Mouse (Mus musculus): ENCODE data around the gene Col13a1. TPM values are rescaled to one million over a fixed set of nuclear protein-coding genes. Genes with fewer than 3 reads are reported as not detected.

Gene Col13a1
- polyA plus RNA-seq, 1 experiment = 0.43 TPM

- Histone ChIP-seq H3K4me1 (ENCODE audit: control insufficient read depth, insufficient read depth, low read length) (no peaks in the 10 kb centered on the region), H3K4me3 (ENCODE audit: control insufficient read depth, low read depth, low read length) (no peak overlapping the region), H3K27ac (ENCODE audit: control insufficient read depth, insufficient read depth, low read depth, low read length) (no peak overlapping the region), H3K36me3 (ENCODE audit: control insufficient read depth, insufficient read depth, low read length) (no peaks in the 10 kb centered on the region), H3K27me3 (ENCODE audit: control insufficient read depth, insufficient read depth, low read length) (no peaks in the 10 kb centered on the region)
- TF ChIP-seq CTCF (IDR thresholded peaks at IDR 0.05; ENCODE audit: control insufficient read depth, insufficient read depth, insufficient replicate concordance, low read depth, low read length) (no peak), POLR2A (IDR thresholded peaks at IDR 0.05; ENCODE audit: control insufficient read depth, low read depth, low read length) (no peak)
Measured at GRCm38 (mm10) chr10:61898116-61898515, 80.8 kb downstream of the Col13a1 start.

GRCm38 (mm10) chr10:61894564-61894963, 84.3 kb downstream of the Col13a1 start:
- no peaks in the 10 kb centered on the region for H3K4me1 ChIP-seq (ENCODE audit: control insufficient read depth, insufficient read depth, low read length)

GRCm38 (mm10) chr10:61891138-61891537, 87.8 kb downstream of the Col13a1 start:
- TF ChIP-seq CTCF (IDR thresholded peaks at IDR 0.05; ENCODE audit: control insufficient read depth, insufficient read depth, insufficient replicate concordance, low read depth, low read length) (no peak), POLR2A (IDR thresholded peaks at IDR 0.05; ENCODE audit: control insufficient read depth, low read depth, low read length) (no peak)
- H3K4me3 ChIP-seq (ENCODE audit: control insufficient read depth, low read depth, low read length) = no peak overlapping the region

More at GRCm38 (mm10) chr10:61894564-61894963, 84.3 kb downstream of the Col13a1 start:
- no peaks in the 10 kb centered on the region for H3K27me3 ChIP-seq (ENCODE audit: control insufficient read depth, insufficient read depth, low read length)
- H3K36me3 ChIP-seq (ENCODE audit: control insufficient read depth, insufficient read depth, low read length) = no peaks in the 10 kb centered on the region
- TF ChIP-seq CTCF (IDR thresholded peaks at IDR 0.05; ENCODE audit: control insufficient read depth, insufficient read depth, insufficient replicate concordance, low read depth, low read length) (no peak), POLR2A (IDR thresholded peaks at IDR 0.05; ENCODE audit: control insufficient read depth, low read depth, low read length) (no peak)
- H3K27ac ChIP-seq (ENCODE audit: control insufficient read depth, insufficient read depth, low read depth, low read length) = no peak overlapping the region
- H3K4me3 ChIP-seq (ENCODE audit: control insufficient read depth, low read depth, low read length) = no peak overlapping the region

GRCm38 (mm10) chr10:61890294-61890693, 88.6 kb downstream of the Col13a1 start:
- Histone ChIP-seq H3K4me1 (ENCODE audit: control insufficient read depth, insufficient read depth, low read length) (no peaks in the 10 kb centered on the region), H3K4me3 (ENCODE audit: control insufficient read depth, low read depth, low read length) (no peak overlapping the region), H3K27ac (ENCODE audit: control insufficient read depth, insufficient read depth, low read depth, low read length) (no peak overlapping the region), H3K36me3 (ENCODE audit: control insufficient read depth, insufficient read depth, low read length) (no peaks in the 10 kb centered on the region), H3K27me3 (ENCODE audit: control insufficient read depth, insufficient read depth, low read length) (no peaks in the 10 kb centered on the region)
- TF ChIP-seq POLR2A (IDR thresholded peaks at IDR 0.05; ENCODE audit: control insufficient read depth, low read depth, low read length) (no peak), CTCF (IDR thresholded peaks at IDR 0.05; ENCODE audit: control insufficient read depth, insufficient read depth, insufficient replicate concordance, low read depth, low read length) (no peak)

More at GRCm38 (mm10) chr10:61891138-61891537, 87.8 kb downstream of the Col13a1 start:
- no peaks in the 10 kb centered on the region for H3K36me3 ChIP-seq (ENCODE audit: control insufficient read depth, insufficient read depth, low read length)
- H3K27ac ChIP-seq (ENCODE audit: control insufficient read depth, insufficient read depth, low read depth, low read length) = no peak overlapping the region
- H3K4me1 ChIP-seq (ENCODE audit: control insufficient read depth, insufficient read depth, low read length) = no peaks in the 10 kb centered on the region
- no peaks in the 10 kb centered on the region for H3K27me3 ChIP-seq (ENCODE audit: control insufficient read depth, insufficient read depth, low read length)

GRCm38 (mm10) chr10:61879427-61879826, 99.5 kb downstream of the Col13a1 start:
- H3K4me3 ChIP-seq (ENCODE audit: control insufficient read depth, low read depth, low read length) = no peak overlapping the region
- no peaks in the 10 kb centered on the region; the same call in 1 of the 2 replicates for H3K4me1 ChIP-seq (ENCODE audit: control insufficient read depth, insufficient read depth, low read length)
- H3K27ac ChIP-seq (ENCODE audit: control insufficient read depth, insufficient read depth, low read depth, low read length) = no peak overlapping the region

GRCm38 (mm10) chr10:61877787-61878186, 101.1 kb downstream of the Col13a1 start:
- H3K4me1 ChIP-seq (ENCODE audit: control insufficient read depth, insufficient read depth, low read length) = no peaks in the 10 kb centered on the region; the same call in 1 of the 2 replicates
- H3K4me3 ChIP-seq (ENCODE audit: control insufficient read depth, low read depth, low read length) = no peak overlapping the region
- TF ChIP-seq POLR2A (IDR thresholded peaks at IDR 0.05; ENCODE audit: control insufficient read depth, low read depth, low read length) (no peak), CTCF (IDR thresholded peaks at IDR 0.05; ENCODE audit: control insufficient read depth, insufficient read depth, insufficient replicate concordance, low read depth, low read length) (peak; percentile 88)
- no peak overlapping the region for H3K27ac ChIP-seq (ENCODE audit: control insufficient read depth, insufficient read depth, low read depth, low read length)
- no peaks in the 10 kb centered on the region for H3K36me3 ChIP-seq (ENCODE audit: control insufficient read depth, insufficient read depth, low read length)
- no peaks in the 10 kb centered on the region for H3K27me3 ChIP-seq (ENCODE audit: control insufficient read depth, insufficient read depth, low read length)

More at GRCm38 (mm10) chr10:61879427-61879826, 99.5 kb downstream of the Col13a1 start:
- no peaks in the 10 kb centered on the region for H3K36me3 ChIP-seq (ENCODE audit: control insufficient read depth, insufficient read depth, low read length)
- no peaks in the 10 kb centered on the region for H3K27me3 ChIP-seq (ENCODE audit: control insufficient read depth, insufficient read depth, low read length)
- TF ChIP-seq POLR2A (IDR thresholded peaks at IDR 0.05; ENCODE audit: control insufficient read depth, low read depth, low read length) = no peak
- TF ChIP-seq CTCF (IDR thresholded peaks at IDR 0.05; ENCODE audit: control insufficient read depth, insufficient read depth, insufficient replicate concordance, low read depth, low read length) = no peak

- Histone ChIP-seq H3K36me3 (ENCODE audit: control insufficient read depth, insufficient read depth, low read length) (no peaks in the 10 kb centered on the region), H3K4me1 (ENCODE audit: control insufficient read depth, insufficient read depth, low read length) (no peaks in the 10 kb centered on the region), H3K4me3 (ENCODE audit: control insufficient read depth, low read depth, low read length) (no peak overlapping the region), H3K27me3 (ENCODE audit: control insufficient read depth, insufficient read depth, low read length) (no peaks in the 10 kb centered on the region), H3K27ac (ENCODE audit: control insufficient read depth, insufficient read depth, low read depth, low read length) (no peak overlapping the region)
- no peak for TF ChIP-seq CTCF (IDR thresholded peaks at IDR 0.05; ENCODE audit: control insufficient read depth, insufficient read depth, insufficient replicate concordance, low read depth, low read length)
- no peak for TF ChIP-seq POLR2A (IDR thresholded peaks at IDR 0.05; ENCODE audit: control insufficient read depth, low read depth, low read length)
Measured at GRCm38 (mm10) chr10:61869796-61870195, 109.1 kb downstream of the Col13a1 start.
